Mouse (Mus musculus): ENCODE data around the gene Prrx1. TPM values are rescaled to one million over a fixed set of nuclear protein-coding genes. Genes with fewer than 3 reads are reported as not detected.
A peak's percentile ranks its signal among the peaks of the same experiment; 100 is the strongest.

Gene Prrx1
- polyA plus RNA-seq, 1 experiment from 2014 or later = 11.1 TPM

- peaks cover 29% of the 10 kb centered on the region for H3K4me1 ChIP-seq (ENCODE audit: control insufficient read depth, insufficient read depth, low read length)
- WGBS = 84% methylated on average over 9 of the region's 9 CpGs
- no peak overlapping the region for H3K27ac ChIP-seq (ENCODE audit: low read length)
- no peaks in the 10 kb centered on the region for H3K9me3 ChIP-seq (replicated peaks; ENCODE audit: control insufficient read depth, low read length)
- H3K27me3 ChIP-seq (ENCODE audit: control insufficient read depth, insufficient read depth, low read length) = no peaks in the 10 kb centered on the region
- H3K9ac ChIP-seq (ENCODE audit: low read length) = no peak overlapping the region
- no peak overlapping the region for H3K4me3 ChIP-seq (ENCODE audit: low read length)
- H3K36me3 ChIP-seq (ENCODE audit: control insufficient read depth, insufficient read depth) = no peaks in the 10 kb centered on the region
- H3K4me2 ChIP-seq (ENCODE audit: low read depth, low read length) = no peak overlapping the region
- no peak for ATAC-seq (replicated peaks; ENCODE audit: extremely low read depth, insufficient read depth, low FRiP score)
These were observed 29.4 kb downstream of the Prrx1 start for GRCm38 (mm10) chr1:163283980-163284635.

GRCm38 (mm10) chr1:163281450-163282198, 31.9 kb downstream of the Prrx1 start:
- no peaks in the 10 kb centered on the region for H3K36me3 ChIP-seq (ENCODE audit: control insufficient read depth, insufficient read depth)
- WGBS = 15% methylated on average over 7 of the region's 7 CpGs
- ATAC-seq (replicated peaks; ENCODE audit: extremely low read depth, insufficient read depth, low FRiP score) = peak; percentile 89
- no peak overlapping the region for H3K4me3 ChIP-seq (ENCODE audit: low read length)
- H3K27ac ChIP-seq (ENCODE audit: low read length) = peak overlapping the region; percentile 96
- peak overlapping the region; percentile 34; the same call in 1 of the 2 replicates for H3K9ac ChIP-seq (ENCODE audit: low read length)
- peaks cover 29% of the 10 kb centered on the region for H3K4me1 ChIP-seq (ENCODE audit: control insufficient read depth, insufficient read depth, low read length)
- no peaks in the 10 kb centered on the region for H3K9me3 ChIP-seq (replicated peaks; ENCODE audit: control insufficient read depth, low read length)
- no peaks in the 10 kb centered on the region for H3K27me3 ChIP-seq (ENCODE audit: control insufficient read depth, insufficient read depth, low read length)
- peak overlapping the region; percentile 41; the same call in 1 of the 2 replicates for H3K4me2 ChIP-seq (ENCODE audit: low read depth, low read length)

- H3K9me3 ChIP-seq (replicated peaks; ENCODE audit: control insufficient read depth, low read length) = no peaks in the 10 kb centered on the region
- ATAC-seq (replicated peaks; ENCODE audit: extremely low read depth, insufficient read depth, low FRiP score) = no peak
- no peak overlapping the region for H3K4me2 ChIP-seq (ENCODE audit: low read depth, low read length)
- peaks cover 29% of the 10 kb centered on the region for H3K4me1 ChIP-seq (ENCODE audit: control insufficient read depth, insufficient read depth, low read length)
- H3K36me3 ChIP-seq (ENCODE audit: control insufficient read depth, insufficient read depth) = no peaks in the 10 kb centered on the region
- H3K4me3 ChIP-seq (ENCODE audit: low read length) = no peak overlapping the region
- no peaks in the 10 kb centered on the region for H3K27me3 ChIP-seq (ENCODE audit: control insufficient read depth, insufficient read depth, low read length)
- 0 out of 2 replicates have a peak overlapping the region, but pooled peaks have one; percentile 20 for H3K9ac ChIP-seq (ENCODE audit: low read length)
- WGBS = 22% methylated on average over 2 of the region's 2 CpGs
- peak overlapping the region; percentile 88 for H3K27ac ChIP-seq (ENCODE audit: low read length)
These were observed 32.7 kb downstream of the Prrx1 start for GRCm38 (mm10) chr1:163280842-163281122.

GRCm38 (mm10) chr1:163280097-163280841, 33.2 kb downstream of the Prrx1 start:
- Histone ChIP-seq H3K9me3 (replicated peaks; ENCODE audit: control insufficient read depth, low read length) (no peaks in the 10 kb centered on the region), H3K4me3 (ENCODE audit: low read length) (no peak overlapping the region), H3K4me2 (ENCODE audit: low read depth, low read length) (no peak overlapping the region), H3K36me3 (ENCODE audit: control insufficient read depth, insufficient read depth) (no peaks in the 10 kb centered on the region), H3K27me3 (ENCODE audit: control insufficient read depth, insufficient read depth, low read length) (no peaks in the 10 kb centered on the region), H3K9ac (ENCODE audit: low read length) (peak overlapping the region; percentile 20; the same call in 1 of the 2 replicates), H3K4me1 (ENCODE audit: control insufficient read depth, insufficient read depth, low read length) (peaks cover 28% of the 10 kb centered on the region), H3K27ac (ENCODE audit: low read length) (peak overlapping the region; percentile 88)
- 46% methylated on average over 7 of the region's 7 CpGs for WGBS
- ATAC-seq (replicated peaks; ENCODE audit: extremely low read depth, insufficient read depth, low FRiP score) = no peak

GRCm38 (mm10) chr1:163277069-163277468, 36.4 kb downstream of the Prrx1 start:
- H3K9ac ChIP-seq (ENCODE audit: low read length) = no peak overlapping the region
- 81% methylated on average over 7 of the region's 7 CpGs for WGBS

GRCm38 (mm10) chr1:163274919-163275318, 38.6 kb downstream of the Prrx1 start:
- Histone ChIP-seq H3K9ac (ENCODE audit: low read length) (no peak overlapping the region), H3K4me2 (ENCODE audit: low read depth, low read length) (no peak overlapping the region), H3K36me3 (ENCODE audit: control insufficient read depth, insufficient read depth) (no peaks in the 10 kb centered on the region), H3K4me1 (ENCODE audit: control insufficient read depth, insufficient read depth, low read length) (peaks cover 3% of the 10 kb centered on the region; the same call in 1 of the 2 replicates), H3K9me3 (replicated peaks; ENCODE audit: control insufficient read depth, low read length) (no peaks in the 10 kb centered on the region; the same call in 1 of the 2 replicates), H3K4me3 (ENCODE audit: low read length) (no peak overlapping the region), H3K27ac (ENCODE audit: low read length) (no peak overlapping the region), H3K27me3 (ENCODE audit: control insufficient read depth, insufficient read depth, low read length) (no peaks in the 10 kb centered on the region)
- ATAC-seq (replicated peaks; ENCODE audit: extremely low read depth, insufficient read depth, low FRiP score) = no peak
- 83% methylated on average over 3 of the region's 3 CpGs for WGBS

More at GRCm38 (mm10) chr1:163277069-163277468, 36.4 kb downstream of the Prrx1 start:
- Histone ChIP-seq H3K27ac (ENCODE audit: low read length) (no peak overlapping the region), H3K36me3 (ENCODE audit: control insufficient read depth, insufficient read depth) (no peaks in the 10 kb centered on the region), H3K27me3 (ENCODE audit: control insufficient read depth, insufficient read depth, low read length) (no peaks in the 10 kb centered on the region), H3K4me3 (ENCODE audit: low read length) (no peak overlapping the region), H3K4me2 (ENCODE audit: low read depth, low read length) (no peak overlapping the region), H3K4me1 (ENCODE audit: control insufficient read depth, insufficient read depth, low read length) (peaks cover 20% of the 10 kb centered on the region), H3K9me3 (replicated peaks; ENCODE audit: control insufficient read depth, low read length) (no peaks in the 10 kb centered on the region)
- ATAC-seq (replicated peaks; ENCODE audit: extremely low read depth, insufficient read depth, low FRiP score) = no peak

- Histone ChIP-seq H3K4me2 (ENCODE audit: low read depth, low read length) (no peak overlapping the region), H3K27ac (ENCODE audit: low read length) (no peak overlapping the region), H3K9me3 (replicated peaks; ENCODE audit: control insufficient read depth, low read length) (no peaks in the 10 kb centered on the region; the same call in 1 of the 2 replicates), H3K27me3 (ENCODE audit: control insufficient read depth, insufficient read depth, low read length) (no peaks in the 10 kb centered on the region), H3K36me3 (ENCODE audit: control insufficient read depth, insufficient read depth) (no peaks in the 10 kb centered on the region), H3K9ac (ENCODE audit: low read length) (no peak overlapping the region), H3K4me3 (ENCODE audit: low read length) (no peak overlapping the region), H3K4me1 (ENCODE audit: control insufficient read depth, insufficient read depth, low read length) (no peaks in the 10 kb centered on the region)
- no peak for ATAC-seq (replicated peaks; ENCODE audit: extremely low read depth, insufficient read depth, low FRiP score)
- WGBS = 87% methylated on average over 3 of the region's 3 CpGs
These were observed 40.4 kb downstream of the Prrx1 start for GRCm38 (mm10) chr1:163273132-163273531.

GRCm38 (mm10) chr1:163266853-163267538, 46.5 kb downstream of the Prrx1 start:
- H3K27me3 ChIP-seq (ENCODE audit: control insufficient read depth, insufficient read depth, low read length) = no peaks in the 10 kb centered on the region
- no peak for ATAC-seq (replicated peaks; ENCODE audit: extremely low read depth, insufficient read depth, low FRiP score)

More at GRCm38 (mm10) chr1:163266853-163267538, 46.5 kb downstream of the Prrx1 start:
- Histone ChIP-seq H3K4me1 (ENCODE audit: control insufficient read depth, insufficient read depth, low read length) (no peaks in the 10 kb centered on the region; the same call in 1 of the 2 replicates), H3K36me3 (ENCODE audit: control insufficient read depth, insufficient read depth) (no peaks in the 10 kb centered on the region), H3K4me3 (ENCODE audit: low read length) (no peak overlapping the region), H3K9me3 (replicated peaks; ENCODE audit: control insufficient read depth, low read length) (no peaks in the 10 kb centered on the region; the same call in 1 of the 2 replicates), H3K4me2 (ENCODE audit: low read depth, low read length) (no peak overlapping the region), H3K9ac (ENCODE audit: low read length) (no peak overlapping the region), H3K27ac (ENCODE audit: low read length) (no peak overlapping the region)
- WGBS = 88% methylated on average over 8 of the region's 8 CpGs
